Mouse (Mus musculus) frontal cortex, postnatal 36 days (tissue): ENCODE results near the gene Btbd3.

Experiments used
- DNase-seq, 2 experiments: peaks; one replicate each; pipeline ENCODE4 v3.0.0; 2022; ENCODE audit warnings: low spot score in 2 of 2

Gene Btbd3

DNA sequence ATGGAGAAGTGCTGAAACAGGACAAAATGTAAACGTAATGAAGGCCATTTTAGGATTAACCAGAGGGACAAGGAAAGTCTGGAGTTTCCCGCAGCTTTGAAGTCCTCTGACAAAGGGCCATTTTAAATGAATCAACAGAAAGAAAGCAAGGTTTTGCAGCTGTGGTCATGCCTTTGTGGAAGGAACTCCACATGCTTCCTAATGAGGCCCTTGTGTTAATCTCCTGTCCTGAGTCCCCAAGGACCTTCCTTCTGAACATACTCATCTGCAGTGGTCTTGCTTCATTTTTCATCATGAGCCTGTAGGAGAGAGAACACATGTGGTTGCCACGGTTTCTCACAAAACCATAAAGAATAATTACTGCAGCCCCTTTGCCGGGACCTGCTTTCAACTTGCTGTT, 275.6 kb downstream of the Btbd3 start:
- no peak for DNase-seq

DNA sequence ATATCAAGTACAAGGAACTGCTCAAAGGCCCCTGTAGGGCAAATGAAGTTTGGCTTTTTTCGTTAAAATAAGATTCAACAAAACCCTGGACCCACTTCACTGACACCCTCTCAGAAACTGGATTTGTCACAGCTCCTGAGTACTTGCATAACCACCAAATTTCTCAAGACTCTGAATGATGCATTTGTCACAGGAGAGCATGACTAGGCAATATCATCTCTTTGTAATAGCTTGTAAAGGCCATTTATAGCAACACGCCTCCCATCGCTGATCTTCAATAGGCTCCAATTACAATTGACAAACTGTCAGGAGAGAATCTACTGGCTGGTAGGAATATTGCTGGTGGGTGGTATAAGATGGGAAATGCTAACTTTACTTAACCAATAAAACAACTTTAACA, 283.3 kb downstream of the Btbd3 start:
- DNase-seq, result no peak

DNA sequence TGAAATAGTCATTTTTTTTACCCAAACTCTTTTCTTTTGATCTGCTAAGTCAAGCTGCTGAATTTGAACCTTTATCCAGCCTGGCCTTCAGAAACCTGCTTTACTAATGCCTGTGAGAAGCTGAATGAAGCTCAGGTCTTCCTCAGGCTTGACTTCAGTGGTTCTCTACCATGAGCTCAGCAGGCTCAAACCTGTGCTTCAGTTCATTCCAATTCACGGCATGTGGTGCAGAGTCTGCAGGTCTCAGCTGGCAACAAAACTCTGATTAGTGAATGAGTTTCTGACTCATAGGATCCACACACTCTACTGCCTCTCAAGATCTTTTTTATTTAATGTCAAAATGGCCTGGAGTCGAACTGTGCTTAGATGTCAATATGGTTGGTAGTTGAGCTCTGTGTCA, 292.6 kb downstream of the Btbd3 start:
- DNase-seq, result no peak

DNA sequence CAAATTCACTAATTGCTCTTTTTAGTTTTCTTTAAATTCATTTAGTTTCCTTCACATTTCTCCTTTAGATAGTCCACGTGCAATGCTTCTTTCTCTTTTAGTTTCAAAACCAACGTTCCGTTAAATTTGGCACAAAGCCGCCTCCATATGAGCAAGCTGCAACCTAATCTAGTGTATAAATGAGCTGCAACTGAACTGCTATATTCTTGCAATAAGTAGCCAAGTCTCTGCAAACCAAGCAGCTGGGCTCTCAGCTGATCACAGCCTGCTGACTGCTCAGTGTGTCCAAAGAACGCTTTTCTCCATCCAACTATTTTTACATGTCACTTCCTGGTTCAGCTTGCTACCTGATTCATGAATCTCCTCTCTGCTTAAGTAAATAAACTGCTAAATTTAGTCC, 295.2 kb downstream of the Btbd3 start:
- DNase-seq, result peak; percentile 31 to 71

DNA sequence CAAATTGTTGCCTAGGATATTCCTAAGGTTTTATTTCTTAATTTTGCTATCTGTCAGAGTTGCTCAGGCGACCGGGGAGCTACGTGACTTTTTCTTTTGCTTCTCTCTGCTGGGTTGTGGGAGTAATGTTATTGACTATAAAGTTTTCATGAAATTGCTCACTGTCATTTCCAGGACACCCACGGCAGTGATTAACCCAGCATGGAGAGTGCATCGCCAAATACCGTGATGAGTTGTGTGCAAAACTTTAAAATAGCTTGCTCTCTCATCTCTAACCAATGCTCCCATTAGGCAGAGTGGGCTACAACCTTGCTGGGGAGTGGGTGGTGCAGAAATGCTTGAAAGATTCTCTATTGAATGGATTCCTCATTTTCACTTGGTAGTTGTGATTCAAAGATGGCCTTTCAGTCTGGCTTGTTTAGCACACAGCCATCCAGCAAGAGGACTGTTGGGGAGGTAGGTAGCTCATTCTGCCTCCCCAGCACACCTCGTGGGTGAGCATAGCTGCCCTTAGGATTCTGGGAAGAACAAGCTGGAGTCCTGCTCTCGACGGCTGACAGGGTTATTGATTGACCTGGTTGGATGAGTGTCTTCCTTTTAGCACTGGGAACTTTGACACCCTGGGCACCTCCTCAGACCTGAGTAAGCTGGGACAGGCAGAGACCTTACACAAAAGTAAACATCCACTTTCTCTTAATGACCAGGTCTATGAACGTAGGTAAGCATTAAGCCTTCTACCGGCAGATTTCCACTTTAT, 298.9 kb downstream of the Btbd3 start:
- DNase-seq, result peak; percentile 8 to 11

DNA sequence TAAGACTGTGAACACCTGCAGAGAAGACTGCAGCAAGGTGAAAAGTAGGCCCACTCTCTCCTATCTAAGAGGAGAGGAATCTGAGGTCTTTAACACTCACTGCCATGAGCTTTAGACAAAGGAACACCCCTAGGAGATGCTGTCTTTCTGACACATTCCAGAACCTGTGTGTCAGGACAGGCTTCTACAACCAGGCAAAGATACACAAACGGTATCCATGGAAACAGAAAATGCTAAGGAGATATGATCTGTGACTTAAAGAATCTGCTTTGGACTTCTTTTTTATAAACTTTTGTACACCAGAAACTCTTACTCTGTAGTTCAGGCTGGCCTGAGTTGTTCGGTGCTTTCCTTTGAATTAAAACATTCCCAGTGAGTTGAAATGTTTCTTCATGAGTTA, 329.6 kb downstream of the Btbd3 start:
- no peak for DNase-seq

DNA sequence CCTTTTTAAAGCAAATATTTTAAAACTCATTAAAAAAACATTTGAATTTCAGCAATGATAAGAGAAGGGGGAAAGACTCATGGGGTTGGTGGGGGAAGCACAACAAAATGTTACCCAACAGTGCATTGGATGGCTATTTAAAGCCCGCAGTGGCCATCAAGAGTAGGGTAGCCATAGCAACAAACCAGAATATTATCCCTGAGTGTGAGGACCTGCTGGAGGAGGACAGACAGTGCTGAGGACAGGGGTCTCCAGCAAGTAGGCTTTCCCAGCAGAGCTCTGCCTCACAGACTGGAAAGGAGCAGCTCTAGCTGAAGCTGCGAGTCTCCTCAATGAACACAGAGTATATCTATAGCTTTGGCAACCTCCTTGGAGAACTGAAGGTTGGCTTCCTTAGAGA, 331.0 kb downstream of the Btbd3 start:
- DNase-seq, result no peak

DNA sequence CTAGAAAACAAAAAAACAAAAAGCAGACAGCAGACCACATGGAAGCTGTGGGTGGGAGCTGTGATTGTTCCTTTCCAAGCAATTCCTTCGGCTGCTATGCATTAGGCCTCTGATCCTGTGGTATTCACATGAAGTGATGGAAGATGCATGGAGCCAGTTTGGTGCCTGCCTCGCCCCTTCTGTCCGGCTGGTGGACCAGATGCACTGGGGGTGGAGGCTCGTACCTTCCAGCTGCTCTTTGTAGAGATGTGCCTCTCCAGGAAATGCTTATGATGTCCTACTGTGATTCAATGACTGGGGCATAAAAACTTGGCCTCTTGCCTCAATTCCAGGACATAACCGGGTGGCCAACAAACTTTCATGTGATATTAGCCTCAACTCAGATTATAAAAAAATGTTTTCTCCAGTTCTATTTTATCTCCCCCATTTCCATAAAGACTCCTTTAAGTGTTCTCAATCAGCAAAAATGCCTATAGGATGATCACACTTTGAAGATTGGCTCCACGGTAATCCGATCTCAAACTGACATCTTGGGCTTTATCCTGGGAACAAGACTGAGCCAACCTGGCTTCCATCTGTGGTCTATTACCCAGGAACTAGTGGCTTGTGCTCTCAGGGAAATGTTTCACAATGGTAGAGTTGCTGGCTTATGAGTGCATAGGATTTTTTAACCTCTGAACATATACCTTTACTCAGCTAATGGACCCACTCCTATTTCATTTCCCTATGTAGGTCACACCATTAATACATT, 331.6 kb downstream of the Btbd3 start:
- DNase-seq, result peak; percentile 28 to 46

DNA sequence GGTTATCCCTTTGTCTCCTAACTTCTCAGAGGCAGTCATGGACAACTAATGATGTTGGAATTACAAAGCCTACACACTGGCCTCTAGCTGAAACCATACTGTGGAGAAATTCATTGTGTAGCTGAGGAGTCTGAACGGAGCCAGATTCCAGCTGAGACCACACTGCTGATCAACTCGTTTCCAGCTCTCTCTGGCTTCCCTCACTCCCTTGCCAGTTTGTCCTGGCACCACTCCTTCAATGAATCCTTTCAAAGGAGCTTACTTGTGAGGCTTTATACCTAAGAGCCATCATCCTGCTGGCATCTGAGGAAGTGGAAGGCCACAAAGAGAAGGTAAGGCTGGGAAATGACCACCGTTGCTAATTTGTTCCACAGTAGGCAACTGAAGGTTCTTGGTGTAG, 332.7 kb downstream of the Btbd3 start:
- DNase-seq, result no peak

DNA sequence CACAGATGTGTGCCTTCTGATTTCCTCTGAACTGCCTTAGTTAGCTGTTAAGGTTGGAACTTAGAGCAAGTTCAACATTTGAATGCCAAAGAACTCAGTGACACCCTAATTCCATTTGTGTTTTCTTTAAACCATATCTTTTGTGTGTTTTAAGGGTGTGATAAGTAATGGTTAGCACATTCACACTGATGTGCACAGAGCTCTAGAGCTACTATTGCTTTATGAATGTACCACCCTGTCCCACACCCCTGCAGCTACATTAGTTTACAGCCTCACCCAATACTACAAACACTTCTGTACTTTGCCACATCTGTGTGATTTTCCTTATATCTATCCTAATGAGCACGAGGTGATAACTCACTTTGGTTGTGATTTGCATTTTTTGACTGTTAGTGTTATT, 333.9 kb downstream of the Btbd3 start:
- DNase-seq, result no peak

DNA sequence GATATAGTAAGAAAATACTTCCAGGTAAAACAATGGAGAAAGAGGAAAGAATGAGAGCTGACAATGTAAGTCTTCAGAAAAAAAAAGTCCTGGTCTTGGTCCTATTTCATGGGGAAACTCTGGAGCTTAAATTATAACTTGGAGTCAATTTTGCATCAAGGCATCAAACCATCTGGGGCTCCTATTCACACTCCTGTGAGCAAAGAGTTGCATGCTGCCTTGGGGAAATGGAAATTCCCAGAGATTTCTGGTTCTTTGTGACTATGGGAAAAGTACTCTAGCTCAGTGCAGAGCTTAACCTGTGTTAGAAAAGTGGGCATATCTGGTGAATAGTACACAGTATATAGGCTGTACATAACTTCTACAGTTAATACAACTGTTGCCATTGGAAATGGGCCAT, 356.0 kb downstream of the Btbd3 start:
- DNase-seq, result peak in 1 of 2 experiments; percentile 23

DNA sequence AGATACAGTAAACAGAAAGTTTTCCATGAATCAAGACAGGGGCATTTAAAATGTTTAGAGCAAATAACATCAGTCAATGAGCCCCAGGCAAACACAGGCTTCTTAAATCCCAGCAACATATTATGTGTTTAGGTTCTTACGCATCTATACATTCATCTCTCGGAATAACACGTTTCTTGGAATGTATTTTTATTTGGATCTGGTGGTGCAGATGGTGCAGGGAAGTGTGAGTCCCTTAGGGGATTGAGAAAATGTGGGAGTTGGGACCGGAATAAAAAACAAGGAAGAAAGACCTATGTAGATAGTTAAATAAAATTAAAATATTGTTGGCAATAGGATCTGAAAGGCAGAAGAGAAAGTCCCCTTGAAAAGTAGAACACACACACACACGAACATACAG, 361.1 kb downstream of the Btbd3 start:
- DNase-seq, result peak; percentile 19 to 60
